Mouse (Mus musculus) liver, postnatal 0 days (tissue): ENCODE measurements around the gene Shox2. TPM values are rescaled to one million over a fixed set of nuclear protein-coding genes. Genes with fewer than 3 reads are reported as not detected.

Experiments used
- ATAC-seq: fragments of 200-750 bp; cut with Nextera tagmentation; 2 replicates; pipeline ENCODE4 v1.8.0; 2017; ENCODE audit warnings: mild to moderate bottlenecking, moderate library complexity
- DNase-seq: peaks from one replicate; pipeline ENCODE4 v3.0.0-alpha.2; 2016
- H3K27ac ChIP-seq: fragments of 300-500 bp; sonication (generic); 2 replicates; pipeline ENCODE4 v1.5.1; 2014; ENCODE audit warnings: antibody characterized with exemption, moderate library complexity, mild to moderate bottlenecking, low read depth
- H3K27me3 ChIP-seq: fragments of 300-500 bp; sonication (generic); 2 replicates; pipeline ENCODE4 v1.6.1; 2014; ENCODE audit warnings: low read length, control low read depth, mixed read lengths; ENCODE audit not compliant: insufficient read depth
- H3K36me3 ChIP-seq: fragments of 300-500 bp; sonication (generic); replicated peaks from 2 replicates; pipeline ENCODE4 v1.6.1; 2014; ENCODE audit warnings: mild to moderate bottlenecking, control low read depth, low read length, moderate library complexity, mixed read lengths; ENCODE audit not compliant: insufficient read depth
- H3K4me1 ChIP-seq: fragments of 300-500 bp; sonication (generic); 2 replicates; pipeline ENCODE4 v1.6.1; 2014; ENCODE audit warnings: antibody characterized with exemption, mild to moderate bottlenecking, control low read depth; ENCODE audit not compliant: insufficient read depth
- H3K4me2 ChIP-seq: fragments of 300-500 bp; sonication (generic); 2 replicates; pipeline ENCODE4 v1.6.1; 2014; ENCODE audit warnings: low read depth, mild to moderate bottlenecking, low read length, moderate library complexity, mixed read lengths
- H3K4me3 ChIP-seq: fragments of 300-500 bp; sonication (generic); 2 replicates; pipeline ENCODE4 v1.5.1; 2014; ENCODE audit warnings: low read depth, low read length
- H3K9ac ChIP-seq: fragments of 300-500 bp; sonication (generic); replicated peaks from 2 replicates; pipeline ENCODE4 v1.6.1; 2014; ENCODE audit warnings: mild to moderate bottlenecking, moderate library complexity
- H3K9me3 ChIP-seq: fragments of 300-500 bp; sonication (generic); 2 replicates; pipeline ENCODE4 v1.6.1; 2016; ENCODE audit warnings: mild to moderate bottlenecking, control low read depth, low read length, mixed read lengths
- CTCF ChIP-seq: sonication (generic); IDR thresholded peaks from 2 replicates; pipeline ENCODE4 v1.5.1; 2016; ENCODE audit warnings: antibody characterized with exemption, low read depth
- EP300 ChIP-seq: IDR thresholded peaks from 2 replicates; pipeline ENCODE4 v1.6.1; 2016; ENCODE audit warnings: antibody characterized with exemption, low read depth, mild to moderate bottlenecking
- WGBS: fragments of 180-500 bp; shearing (Covaris S2); extraction: QIAGEN DNeasy Blood & Tissue Kit; methylation state at CpG from one replicate; pipeline ENCODE4 v1.1.7; 2014; ENCODE audit not compliant: insufficient replicate concordance; 5-methylcytosine and 5-hydroxymethylcytosine counted together
- polyA plus RNA-seq: library from polyadenylated mRNA; unstranded; fragments of >200 nt; fragmentation: Nextera tagmentation; extraction: Ambion mirVana; gene quantifications from 2 replicates; pipeline ENCODE4 v1.2.1, GENCODE M21; 2015

The Shox2 gene
- polyA plus RNA-seq, 1 experiment from 2014 or later: 0.68 TPM

- H3K27ac ChIP-seq: no peak within 1 kb of the TSS
- DNase-seq: peak; percentile 40
- TF ChIP-seq EP300: no peak
- no peak for TF ChIP-seq CTCF
- peak within 1 kb of the TSS; percentile 77 for H3K4me2 ChIP-seq
- H3K4me1 ChIP-seq: peaks cover 16% of the 10 kb centered on the region
- no peak for ATAC-seq
- H3K9ac ChIP-seq: no peak within 1 kb of the TSS
- peaks cover 81% of the 10 kb centered on the region for H3K27me3 ChIP-seq
- H3K9me3 ChIP-seq: no peaks in the 10 kb centered on the region
- 0% methylated on average over 37 of the region's 62 CpGs for WGBS
- peak within 1 kb of the TSS; percentile 51 for H3K4me3 ChIP-seq
- no peaks in the 10 kb centered on the region for H3K36me3 ChIP-seq
Observed at GRCm38 (mm10) chr3:66981101-66981661, 390 bp downstream of the Shox2 start, which contains the start of gene Rsrc1. Rsrc1 (plus strand) TSS chr3:66981390.

GRCm38 (mm10) chr3:66980111-66980975 is 1.2 kb downstream of the Shox2 start:
- Histone ChIP-seq H3K4me3 (peak overlapping the region; percentile 51), H3K4me1 (peaks cover 16% of the 10 kb centered on the region), H3K4me2 (peak overlapping the region; percentile 77), H3K27me3 (peaks cover 88% of the 10 kb centered on the region), H3K27ac (no peak overlapping the region), H3K36me3 (no peaks in the 10 kb centered on the region), H3K9me3 (no peaks in the 10 kb centered on the region), H3K9ac (no peak overlapping the region)
- DNase-seq (no peak), ATAC-seq (no peak)
- 3% methylated on average over 29 of the region's 29 CpGs for WGBS
- TF ChIP-seq CTCF (no peak), EP300 (no peak)

- no peak for TF ChIP-seq CTCF
- Histone ChIP-seq H3K9ac (no peak overlapping the region), H3K36me3 (no peaks in the 10 kb centered on the region), H3K4me2 (no peak overlapping the region), H3K27me3 (peaks cover 92% of the 10 kb centered on the region), H3K4me3 (no peak overlapping the region), H3K9me3 (no peaks in the 10 kb centered on the region), H3K27ac (no peak overlapping the region), H3K4me1 (peaks cover 16% of the 10 kb centered on the region)
- DNase-seq (no peak), ATAC-seq (no peak)
- WGBS: 3% methylated on average over 9 of the region's 9 CpGs
Observed at GRCm38 (mm10) chr3:66979491-66979890, 2.1 kb downstream of the Shox2 start.

GRCm38 (mm10) chr3:66978457-66979381 is 2.9 kb downstream of the Shox2 start:
- H3K4me2 ChIP-seq: no peak overlapping the region
- H3K4me3 ChIP-seq: peak overlapping the region; percentile 22; the same call in 1 of the 2 replicates
- H3K27ac ChIP-seq: no peak overlapping the region
- H3K9me3 ChIP-seq: no peaks in the 10 kb centered on the region
- H3K9ac ChIP-seq: no peak overlapping the region
- peaks cover 92% of the 10 kb centered on the region for H3K27me3 ChIP-seq
- TF ChIP-seq EP300 (no peak), CTCF (no peak)
- WGBS: 1% methylated on average over 45 of the region's 45 CpGs
- DNase-seq: no peak
- ATAC-seq: no peak
- no peaks in the 10 kb centered on the region for H3K36me3 ChIP-seq
- H3K4me1 ChIP-seq: peaks cover 16% of the 10 kb centered on the region

- peaks cover 94% of the 10 kb centered on the region for H3K27me3 ChIP-seq
- no peak overlapping the region for H3K9ac ChIP-seq
- DNase-seq: no peak
- no peaks in the 10 kb centered on the region for H3K9me3 ChIP-seq
- H3K36me3 ChIP-seq: no peaks in the 10 kb centered on the region
- no peak overlapping the region for H3K4me2 ChIP-seq
- TF ChIP-seq EP300: no peak
- TF ChIP-seq CTCF: no peak
- H3K27ac ChIP-seq: no peak overlapping the region
- ATAC-seq: no peak
- no peak overlapping the region for H3K4me3 ChIP-seq
- H3K4me1 ChIP-seq: peaks cover 20% of the 10 kb centered on the region
- WGBS: 2% methylated on average over 25 of the region's 25 CpGs
Observed at GRCm38 (mm10) chr3:66977811-66978456, 3.6 kb downstream of the Shox2 start.
